ENCODE assay signal across 12 mouse cellular contexts in genomic region chr14:27661466-27661865, GRCm38 (mm10). TPM values are rescaled to one million over a fixed set of nuclear protein-coding genes. Genes with fewer than 3 reads are reported as not detected.
DNase-seq lines count a peak whose midpoint lies in the region; ATAC-seq lines count a peak whose summit lies in the region.
"Had no signal": no experiment of that assay in that cellular context is flagged by ENCODE, and none has a peak within 500 bp of the region (broad histone marks: within the 10 kb centered on the region; RNA-seq: fewer than 3 reads in every experiment).

No protein-coding gene starts in this region.

- H3K4me2 ChIP-seq in hindbrain, embryonic 11.5 days (replicated peaks; ENCODE audit: low read depth, low read length), result no peak overlapping the region
- H3K4me2 ChIP-seq in hindbrain, embryonic 16.5 days (ENCODE audit: low read length), result no peak overlapping the region
- H3K4me2 ChIP-seq: heart, embryonic 13.5 days had no signal

- H3K36me3 ChIP-seq in hindbrain, embryonic 11.5 days (ENCODE audit: control insufficient read depth, insufficient read depth, low read length), result no peaks in the 10 kb centered on the region
- no peaks in the 10 kb centered on the region for H3K36me3 ChIP-seq in hindbrain, embryonic 16.5 days (ENCODE audit: control insufficient read depth, insufficient read depth, low read length)
- H3K36me3 ChIP-seq: heart, embryonic 13.5 days had no signal

- no peaks in the 10 kb centered on the region for H3K4me1 ChIP-seq in hindbrain, embryonic 11.5 days (replicated peaks; ENCODE audit: control insufficient read depth, insufficient read depth, low read length)
- no peaks in the 10 kb centered on the region for H3K4me1 ChIP-seq in hindbrain, embryonic 16.5 days (ENCODE audit: control insufficient read depth, insufficient read depth, low read depth, low read length)

- H3K27me3 ChIP-seq in hindbrain, embryonic 11.5 days (ENCODE audit: control insufficient read depth, insufficient read depth, low read length), result no peaks in the 10 kb centered on the region
- no peaks in the 10 kb centered on the region for H3K27me3 ChIP-seq in hindbrain, embryonic 16.5 days (replicated peaks; ENCODE audit: control insufficient read depth, insufficient read depth, low read length)
- H3K27me3 ChIP-seq: CH12.LX; heart, embryonic 13.5 days had no signal

- no peak overlapping the region for H3K9ac ChIP-seq in hindbrain, embryonic 11.5 days (ENCODE audit: low read depth, low read length)
- H3K9ac ChIP-seq in hindbrain, embryonic 16.5 days (ENCODE audit: low read depth, low read length), result no peak overlapping the region
- H3K9ac ChIP-seq: heart, embryonic 13.5 days had no signal

- H3K27ac ChIP-seq in hindbrain, embryonic 11.5 days (ENCODE audit: low read depth, low read length), result no peak overlapping the region
- H3K27ac ChIP-seq in hindbrain, embryonic 16.5 days (ENCODE audit: low read depth, low read length), result no peak overlapping the region
- H3K27ac ChIP-seq: heart, embryonic 13.5 days had no signal

- DNase-seq in hindbrain, embryonic 11.5 days (ENCODE audit: low spot score), result peak; percentile 34
- DNase-seq in lung, postnatal 10 days, result peak; percentile 1
- DNase-seq in lung, postnatal 25 days (ENCODE audit: low spot score), result no peak
- peak; percentile 18 for DNase-seq in MN1 (ENCODE audit: low spot score)
- DNase-seq in embryo, embryonic 11 days, result peak; percentile 24
- DNase-seq in urinary bladder, postnatal 36 days (ENCODE audit: low spot score in 2 of 2), result no peak
- DNase-seq: adrenal gland, postnatal 10 days; gastrocnemius, postnatal 36 days had no signal

- H3K9me3 ChIP-seq in hindbrain, embryonic 11.5 days (ENCODE audit: control insufficient read depth, low read length), result no peaks in the 10 kb centered on the region
- no peaks in the 10 kb centered on the region for H3K9me3 ChIP-seq in hindbrain, embryonic 16.5 days (ENCODE audit: control insufficient read depth, low read length)
- H3K9me3 ChIP-seq: heart, embryonic 13.5 days had no signal

- whole genome bisulfite sequencing in hindbrain, embryonic 11.5 days, result 65% methylated on average over 4 of the region's 4 CpGs
- WGBS in hindbrain, embryonic 16.5 days, result 54% methylated on average over 4 of the region's 4 CpGs

- no peak overlapping the region for H3K4me3 ChIP-seq in hindbrain, embryonic 11.5 days (ENCODE audit: low read depth, low read length)
- no peak overlapping the region for H3K4me3 ChIP-seq in hindbrain, embryonic 16.5 days (ENCODE audit: low read length)
- H3K4me3 ChIP-seq: heart, embryonic 13.5 days had no signal

- ATAC-seq in hindbrain, embryonic 11.5 days (ENCODE audit: low FRiP score), result no peak
- ATAC-seq in hindbrain, embryonic 16.5 days, result no peak
- ATAC-seq: intestine, embryonic 16.5 days had no signal

RNA-seq across cellular contexts. Expression of gene Erc2, which starts 39.2 kb away (rescaled TPM):
- 12.4 and 33.9 TPM in 2 replicates for polyA plus RNA-seq in hindbrain, embryonic 11.5 days (2014; fragmentation: Nextera tagmentation; extraction: Ambion mirVana)
- 65.4 and 73.8 TPM in 2 replicates for polyA plus RNA-seq in hindbrain, embryonic 16.5 days (2015; fragmentation: Nextera tagmentation; extraction: Ambion mirVana)

Comparison
In these comparisons a context has a peak if more than half of its experiments do, and no peak if none do; other contexts are left out.
1. DNase-seq: peak in hindbrain, embryonic 11.5 days (single experiment), lung, postnatal 10 days (single experiment), MN1 (single experiment) and embryo, embryonic 11 days (single experiment); none in lung, postnatal 25 days (single experiment) and urinary bladder, postnatal 36 days (0 of 2).